Mouse (Mus musculus): ENCODE results near the gene Ankrd50.

The Ankrd50 gene

GRCm38 (mm10) chr3:38466880-38467405 is 17.7 kb downstream of the Ankrd50 start:
- DNase-seq (ENCODE audit: extremely low spot score, low read depth, low spot score), result no peak

- DNase-seq (ENCODE audit: extremely low spot score, low read depth, low spot score), result no peak
Observed at GRCm38 (mm10) chr3:38466139-38466538, 18.5 kb downstream of the Ankrd50 start.

- DNase-seq (ENCODE audit: extremely low spot score, low read depth, low spot score), result no peak
Observed at GRCm38 (mm10) chr3:38463149-38463548, 21.5 kb downstream of the Ankrd50 start.

- DNase-seq (ENCODE audit: extremely low spot score, low read depth, low spot score), result no peak
Observed at GRCm38 (mm10) chr3:38461742-38462141, 22.9 kb downstream of the Ankrd50 start.

- DNase-seq (ENCODE audit: extremely low spot score, low read depth, low spot score), result no peak
Observed at GRCm38 (mm10) chr3:38460250-38460624, 24.4 kb downstream of the Ankrd50 start.

- no peak for DNase-seq (ENCODE audit: extremely low spot score, low read depth, low spot score)
Observed at GRCm38 (mm10) chr3:38459507-38460249, 25.0 kb downstream of the Ankrd50 start.

GRCm38 (mm10) chr3:38457041-38457440 is 27.6 kb downstream of the Ankrd50 start:
- DNase-seq (ENCODE audit: extremely low spot score, low read depth, low spot score), result no peak

- no peak for DNase-seq (ENCODE audit: extremely low spot score, low read depth, low spot score)
Observed at GRCm38 (mm10) chr3:38452199-38452598, 32.4 kb downstream of the Ankrd50 start.

GRCm38 (mm10) chr3:38446586-38446985 is 38.1 kb downstream of the Ankrd50 start:
- no peak for DNase-seq (ENCODE audit: extremely low spot score, low read depth, low spot score)

GRCm38 (mm10) chr3:38443875-38444274 is 40.8 kb downstream of the Ankrd50 start:
- DNase-seq (ENCODE audit: extremely low spot score, low read depth, low spot score), result no peak

- DNase-seq (ENCODE audit: extremely low spot score, low read depth, low spot score), result no peak
Observed at GRCm38 (mm10) chr3:38440564-38440991, 44.1 kb downstream of the Ankrd50 start.

- no peak for DNase-seq (ENCODE audit: extremely low spot score, low read depth, low spot score)
Observed at GRCm38 (mm10) chr3:38436596-38436995, 48.0 kb downstream of the Ankrd50 start.

- DNase-seq (ENCODE audit: extremely low spot score, low read depth, low spot score), result no peak
Observed at GRCm38 (mm10) chr3:38435828-38436227, 48.8 kb downstream of the Ankrd50 start.

- DNase-seq (ENCODE audit: extremely low spot score, low read depth, low spot score), result no peak
Observed at GRCm38 (mm10) chr3:38434486-38434885, 50.2 kb downstream of the Ankrd50 start.

GRCm38 (mm10) chr3:38433495-38434464 is 50.9 kb downstream of the Ankrd50 start:
- DNase-seq (ENCODE audit: extremely low spot score, low read depth, low spot score), result no peak

- DNase-seq (ENCODE audit: extremely low spot score, low read depth, low spot score), result no peak
Observed at GRCm38 (mm10) chr3:38431461-38431860, 53.2 kb downstream of the Ankrd50 start.

GRCm38 (mm10) chr3:38431042-38431441 is 53.6 kb downstream of the Ankrd50 start:
- DNase-seq (ENCODE audit: extremely low spot score, low read depth, low spot score), result no peak

GRCm38 (mm10) chr3:38427200-38427599 is 57.4 kb downstream of the Ankrd50 start:
- no peak for DNase-seq (ENCODE audit: extremely low spot score, low read depth, low spot score)

GRCm38 (mm10) chr3:38423966-38424365 is 60.7 kb downstream of the Ankrd50 start:
- DNase-seq (ENCODE audit: extremely low spot score, low read depth, low spot score), result no peak

GRCm38 (mm10) chr3:38419896-38420295 is 64.7 kb downstream of the Ankrd50 start:
- DNase-seq (ENCODE audit: extremely low spot score, low read depth, low spot score), result no peak

- no peak for DNase-seq (ENCODE audit: extremely low spot score, low read depth, low spot score)
Observed at GRCm38 (mm10) chr3:38415292-38415930, 69.2 kb downstream of the Ankrd50 start.
